In the genomic region with DNA sequence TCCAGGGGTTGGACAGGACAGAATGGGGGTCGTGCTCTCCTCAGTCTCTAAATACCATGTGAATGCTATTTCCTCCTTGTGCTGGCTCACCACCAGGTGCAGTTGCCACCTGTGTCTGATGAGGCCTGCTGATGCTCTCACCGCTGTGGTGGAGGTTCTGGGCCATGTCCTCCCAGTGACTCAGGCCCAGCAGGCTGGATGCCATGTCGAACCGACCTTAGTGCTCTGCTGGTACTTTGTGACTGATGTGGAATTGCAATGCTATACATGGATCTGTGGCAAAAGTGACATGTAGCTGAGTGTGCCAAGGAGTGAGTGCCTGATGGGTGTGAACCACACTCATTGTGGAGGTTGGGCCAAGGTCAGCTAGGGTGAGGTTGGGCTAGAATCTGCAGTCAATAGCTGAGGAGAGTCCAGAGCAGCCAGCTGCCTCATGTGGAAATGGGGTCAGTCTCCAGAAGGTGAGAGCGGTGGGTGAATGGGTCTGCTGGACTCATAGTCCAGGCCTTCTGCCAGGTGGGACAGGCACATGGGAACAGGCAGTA, we compare ENCODE assay signal across 14 mouse cellular contexts. TPM values are rescaled to one million over a fixed set of nuclear protein-coding genes. Genes with fewer than 3 reads are reported as not detected.
DNase-seq lines count a peak whose midpoint lies in the region; ATAC-seq and TF ChIP-seq lines count a peak whose summit lies in the region.
"Had no signal": no experiment of that assay in that cellular context is flagged by ENCODE, and none has a peak within 500 bp of the region (broad histone marks: within the 10 kb centered on the region; RNA-seq: fewer than 3 reads in every experiment).

No protein-coding gene starts in this region.

- no peak for TF ChIP-seq EP300 in lung, postnatal 0 days (IDR thresholded peaks at IDR 0.05)

- H3K4me2 ChIP-seq in lung, postnatal 0 days (replicated peaks; ENCODE audit: low read depth, low read length): no peak overlapping the region
- H3K4me2 ChIP-seq in heart, embryonic 12.5 days: no peak overlapping the region
- H3K4me2 ChIP-seq: forebrain, embryonic 15.5 days had no signal

- whole genome bisulfite sequencing in lung, postnatal 0 days: 80% methylated on average over 5 of the region's 5 CpGs
- 92% methylated on average over 5 of the region's 5 CpGs for WGBS in limb, embryonic 10.5 days
- 87% methylated on average over 5 of the region's 5 CpGs for WGBS in heart, embryonic 12.5 days

- no peak for TF ChIP-seq CTCF in gastrocnemius, adult 2 months (IDR thresholded peaks at IDR 0.05)
- no peak for TF ChIP-seq CTCF in lung, postnatal 0 days (IDR thresholded peaks at IDR 0.05)

- intact Hi-C loops in gastrocnemius, adult 2 months (cut with DNase I): no loop called here

- H3K27me3 ChIP-seq in lung, postnatal 0 days (replicated peaks; ENCODE audit: insufficient read depth, low read length): no peaks in the 10 kb centered on the region
- H3K27me3 ChIP-seq in limb, embryonic 10.5 days (ENCODE audit: low read depth, poor library complexity, severe bottlenecking): no peaks in the 10 kb centered on the region
- no peaks in the 10 kb centered on the region for H3K27me3 ChIP-seq in heart, embryonic 12.5 days (replicated peaks)
- H3K27me3 ChIP-seq: forebrain, embryonic 15.5 days had no signal

- ATAC-seq in lung, postnatal 0 days: no peak
- no peak for ATAC-seq in heart, embryonic 12.5 days (ENCODE audit: insufficient number of reproducible peaks, low FRiP score)
- ATAC-seq: forebrain, embryonic 15.5 days had no signal

- H3K27ac ChIP-seq in gastrocnemius, adult 2 months: peak overlapping the region; percentile 46
- 0 out of 2 replicates have a peak overlapping the region, but pooled peaks have one; percentile 2 for H3K27ac ChIP-seq in lung, postnatal 0 days (ENCODE audit: low read length)
- peak overlapping the region; percentile 85 for H3K27ac ChIP-seq in limb, embryonic 10.5 days
- no peak overlapping the region for H3K27ac ChIP-seq in heart, embryonic 12.5 days (ENCODE audit: poor library complexity, severe bottlenecking)
- H3K27ac ChIP-seq: forebrain, embryonic 15.5 days; liver, embryonic 14.5 days had no signal

- H3K9ac ChIP-seq in lung, postnatal 0 days (replicated peaks; ENCODE audit: low read depth): no peak overlapping the region
- no peak overlapping the region for H3K9ac ChIP-seq in heart, embryonic 12.5 days
- H3K9ac ChIP-seq: forebrain, embryonic 15.5 days; liver, embryonic 14.5 days had no signal

- peak; percentile 52 for DNase-seq in gastrocnemius, adult 2 months
- DNase-seq in gastrocnemius, postnatal 4 days (ENCODE audit: low spot score in 2 of 2): no peak
- no peak for DNase-seq in lung, postnatal 0 days (ENCODE audit: low spot score)
- no peak for DNase-seq in lung, adult 18-20 months
- DNase-seq in limb, embryonic 10.5 days (ENCODE audit: low spot score): no peak
- no peak for DNase-seq in spleen, postnatal 14 days (ENCODE audit: low spot score in 2 of 2)
- DNase-seq in spleen, postnatal 4 days (ENCODE audit: low spot score in 2 of 2): no peak
- DNase-seq: cerebellum, adult 11-12 months; gastrocnemius, postnatal 10 days; midbrain, embryonic 14.5 days; thymus, adult 2 months had no signal

- no peaks in the 10 kb centered on the region for H3K9me3 ChIP-seq in lung, postnatal 0 days (ENCODE audit: low read length)
- H3K9me3 ChIP-seq in limb, embryonic 10.5 days (replicated peaks): no peaks in the 10 kb centered on the region
- H3K9me3 ChIP-seq in heart, embryonic 12.5 days (replicated peaks): no peaks in the 10 kb centered on the region
- H3K9me3 ChIP-seq: forebrain, embryonic 15.5 days had no signal

- H3K4me1 ChIP-seq in lung, postnatal 0 days (ENCODE audit: insufficient read depth, low read depth, low read length): peaks cover 4% of the 10 kb centered on the region; the same call in 1 of the 2 replicates
- H3K4me1 ChIP-seq in limb, embryonic 10.5 days: peaks cover 58% of the 10 kb centered on the region
- peaks cover 42% of the 10 kb centered on the region for H3K4me1 ChIP-seq in heart, embryonic 12.5 days (replicated peaks)

- H3K4me3 ChIP-seq in gastrocnemius, adult 2 months: no peak overlapping the region
- no peak overlapping the region for H3K4me3 ChIP-seq in lung, postnatal 0 days (ENCODE audit: low read depth, low read length)
- no peak overlapping the region for H3K4me3 ChIP-seq in limb, embryonic 10.5 days
- H3K4me3 ChIP-seq in heart, embryonic 12.5 days: no peak overlapping the region
- H3K4me3 ChIP-seq: forebrain, embryonic 15.5 days had no signal

- no peaks in the 10 kb centered on the region for H3K36me3 ChIP-seq in lung, postnatal 0 days (ENCODE audit: insufficient read depth, low read length)
- H3K36me3 ChIP-seq in limb, embryonic 10.5 days: peaks cover 20% of the 10 kb centered on the region
- peaks cover 16% of the 10 kb centered on the region; the same call in 1 of the 2 replicates for H3K36me3 ChIP-seq in heart, embryonic 12.5 days
- H3K36me3 ChIP-seq: forebrain, embryonic 15.5 days had no signal

RNA-seq across cellular contexts. Expression of gene Col5a1, which starts 44.3 kb away (rescaled TPM):
- total RNA-seq in gastrocnemius, adult 2 months (2021): 10 to 100 TPM; 15.9 to 20.9 TPM
- 100 to 1,000 TPM; 479 to 480 TPM for total RNA-seq in gastrocnemius, postnatal 4 days (2021)
- 47.7 and 50.7 TPM in 2 replicates for polyA plus RNA-seq in lung, postnatal 0 days (2015; fragmentation: Nextera tagmentation; extraction: Ambion mirVana)
- polyA plus RNA-seq in limb, embryonic 10.5 days (2016; fragmentation: Nextera tagmentation; extraction: Ambion mirVana): 13.5 and 21.4 TPM in 2 replicates
- polyA plus RNA-seq in heart, embryonic 12.5 days (2016; fragmentation: Nextera tagmentation; extraction: Ambion mirVana): 53.3 and 54.7 TPM in 2 replicates
